Mouse (Mus musculus) ES-Bruce4 (cell line): Measurements from ENCODE around the gene Hps3.

Source experiments
- CTCF ChIP-seq: IDR thresholded peaks from one replicate; pipeline ENCODE4 v1.8.1; 2011; ENCODE audit warnings: low read depth, low read length
- EP300 ChIP-seq: IDR thresholded peaks from 2 replicates; pipeline ENCODE4 v1.6.1; 2011; ENCODE audit warnings: low read depth, low read length; ENCODE audit not compliant: insufficient read depth
- POLR2A ChIP-seq: IDR thresholded peaks from one replicate; pipeline ENCODE4 v1.8.1; 2011; ENCODE audit warnings: low read length; ENCODE audit not compliant: insufficient read depth

- TF ChIP-seq CTCF, result no peak
- TF ChIP-seq EP300, result no peak
- TF ChIP-seq POLR2A, result no peak
Observed at GRCm38 (mm10) chr3:19953865-19954264, 81.2 kb downstream of the Hps3 start.
